Mouse (Mus musculus) heart, adult 2 months (tissue): ENCODE measurements around the gene Esp8. TPM values are rescaled to one million over a fixed set of nuclear protein-coding genes. Genes with fewer than 3 reads are reported as not detected.
"Not testable (repeated sequence)": the region's sequence is repeated elsewhere in the genome, so short reads cannot be mapped to it uniquely, and the experiment has no call there.

Source experiments
- DNase-seq, 2 experiments: peaks; one replicate each; pipeline ENCODE4 v3.0.0; 2021
- H3K27ac ChIP-seq: fragments of 200-600 bp; 2 replicates; pipeline ENCODE4 v1.8.1; 2022
- H3K27me3 ChIP-seq: fragments of 200-500 bp; 2 replicates; pipeline ENCODE4 v1.6.1; 2012; ENCODE audit warnings: mild to moderate bottlenecking, low read length, inconsistent platforms, mixed read lengths; ENCODE audit not compliant: control insufficient read depth, insufficient read depth
- H3K36me3 ChIP-seq: fragments of 200-500 bp; 2 replicates; pipeline ENCODE4 v1.6.1; 2012; ENCODE audit warnings: low read length, inconsistent platforms; ENCODE audit not compliant: control insufficient read depth, insufficient read depth
- H3K4me1 ChIP-seq: fragments of 200-500 bp; 2 replicates; pipeline ENCODE4 v1.6.1; 2011; ENCODE audit warnings: low read length; ENCODE audit not compliant: control insufficient read depth, insufficient read depth
- H3K4me3 ChIP-seq: fragments of 200-600 bp; 2 replicates; pipeline ENCODE4 v1.8.1; 2022
- H3K79me2 ChIP-seq: fragments of 200-500 bp; replicated peaks from 2 replicates; pipeline ENCODE4 v1.6.1; 2012; ENCODE audit warnings: mild to moderate bottlenecking, inconsistent platforms, low read length, moderate library complexity, mixed read lengths; ENCODE audit not compliant: control insufficient read depth, insufficient read depth
- H3K9ac ChIP-seq: fragments of 200-500 bp; 2 replicates; pipeline ENCODE4 v1.6.1; 2012; ENCODE audit warnings: low read depth, mild to moderate bottlenecking, control low read depth, inconsistent platforms, low read length, mixed read lengths
- CTCF ChIP-seq: fragments of 200-600 bp; IDR thresholded peaks from 2 replicates; pipeline ENCODE4 v1.8.1; 2022; ENCODE audit warnings: antibody characterized with exemption, mild to moderate bottlenecking, moderate library complexity
- EP300 ChIP-seq: fragments of 200-500 bp; IDR thresholded peaks from 2 replicates; pipeline ENCODE4 v1.6.1; 2011; ENCODE audit warnings: low read depth, low read length, control low read depth; ENCODE audit not compliant: insufficient read depth
- POLR2A ChIP-seq: fragments of 200-500 bp; IDR thresholded peaks from 2 replicates; pipeline ENCODE4 v1.6.1; 2011; ENCODE audit warnings: mild to moderate bottlenecking, low read depth, low read length, control low read depth; ENCODE audit not compliant: insufficient read depth
- WGBS: fragments of 180-500 bp; shearing (Covaris S2); methylation state at CpG from one replicate; pipeline ENCODE4 v1.1.7; 2018; 5-methylcytosine and 5-hydroxymethylcytosine counted together
- intact Hi-C: fragments of 180-260 bp; cut with DNase I; formaldehyde crosslinking; loops from one replicate; pipeline ENCODE4 v1.15.1; 2025
- long read RNA-seq: library from polyadenylated mRNA; stranded (forward); transcript quantifications from one replicate; pipeline ENCODE4 v2.0.0, GENCODE M21; 2021
- polyA plus RNA-seq: library from polyadenylated mRNA; depleted of rRNA; stranded (reverse); fragments of >200 nt; gene quantifications from 2 replicates; pipeline ENCODE4 v1.2.3, GENCODE M21; 2012; rRNA removed
- total RNA-seq, 2 experiments: library from RNA; stranded (reverse); gene quantifications; 2 replicates each; pipeline ENCODE4 v1.2.3; 2021

Gene Esp8
- not detected for total RNA-seq
- polyA plus RNA-seq, result not detected in 2 replicates
- long read RNA-seq, result 0 reads

- H3K79me2 ChIP-seq, result no peaks in the 10 kb centered on the region
- H3K27me3 ChIP-seq, result no peaks in the 10 kb centered on the region
- no peak within 1 kb of the TSS for H3K27ac ChIP-seq
- H3K36me3 ChIP-seq, result no peaks in the 10 kb centered on the region
- no peak within 1 kb of the TSS for H3K4me3 ChIP-seq
- no peaks in the 10 kb centered on the region for H3K4me1 ChIP-seq
- WGBS, result 55% methylated on average over 3 of the region's 3 CpGs
- intact Hi-C loops, result no loop called here
- H3K9ac ChIP-seq, result no peak within 1 kb of the TSS
- DNase-seq, result no peak
- TF ChIP-seq EP300, result no peak
- TF ChIP-seq CTCF, result no peak
- no peak for TF ChIP-seq POLR2A
These were observed at the start of gene Esp8 for GRCm38 (mm10) chr17:40519818-40520217. TSS of gene Esp8 (plus strand) at chr17:40520022.

DNA sequence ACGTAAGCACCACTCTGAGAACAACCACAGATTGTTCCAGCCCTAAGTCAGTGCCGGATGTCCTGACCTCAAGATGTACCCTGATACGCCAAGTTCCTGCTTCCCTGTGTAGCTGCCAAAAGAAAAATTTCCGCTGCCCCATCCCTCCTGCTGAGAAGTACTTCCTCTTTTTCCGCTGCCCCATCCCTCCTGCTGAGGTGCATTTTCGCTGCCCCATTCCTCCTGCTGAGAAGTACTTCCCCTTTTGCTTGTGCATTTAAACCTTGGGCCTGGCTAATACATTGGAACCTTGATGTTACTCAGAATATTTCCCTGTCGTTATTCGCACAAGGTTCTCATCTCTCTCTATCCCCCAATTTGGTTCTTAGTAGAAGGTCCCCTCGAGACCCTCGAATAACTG is 36.3 kb upstream of the Esp8 start:
- H3K27me3 ChIP-seq, DNase-seq, H3K4me3 ChIP-seq, H3K4me1 ChIP-seq, H3K9ac ChIP-seq, intact Hi-C loops, H3K36me3 ChIP-seq, H3K27ac ChIP-seq, H3K79me2 ChIP-seq: not testable (repeated sequence)
- WGBS, result 70% methylated on average over 10 of the region's 10 CpGs

GRCm38 (mm10) chr17:40495468-40496185 is 24.2 kb upstream of the Esp8 start:
- H3K36me3 ChIP-seq, H3K27ac ChIP-seq, DNase-seq, H3K9ac ChIP-seq, H3K4me3 ChIP-seq, H3K79me2 ChIP-seq, intact Hi-C loops, H3K4me1 ChIP-seq, H3K27me3 ChIP-seq: not testable (repeated sequence)
- 79% methylated on average over 4 of the region's 4 CpGs for WGBS

GRCm38 (mm10) chr17:40529813-40530212 is 10.0 kb downstream of the Esp8 start:
- Histone ChIP-seq H3K4me1 (no peaks in the 10 kb centered on the region), H3K27ac (no peak overlapping the region), H3K27me3 (no peaks in the 10 kb centered on the region), H3K36me3 (no peaks in the 10 kb centered on the region), H3K79me2 (no peaks in the 10 kb centered on the region), H3K9ac (no peak overlapping the region), H3K4me3 (no peak overlapping the region)
- TF ChIP-seq CTCF, result no peak
- no peak for TF ChIP-seq POLR2A
- TF ChIP-seq EP300, result no peak
- DNase-seq, result no peak
- intact Hi-C loops, result no loop called here
- WGBS, result 55% methylated on average over 3 of the region's 3 CpGs

- WGBS, result 52% methylated on average over 1 of the region's 1 CpGs
- TF ChIP-seq CTCF (no peak), EP300 (no peak)
- Histone ChIP-seq H3K79me2 (no peaks in the 10 kb centered on the region), H3K4me3 (no peak overlapping the region), H3K9ac (no peak overlapping the region), H3K4me1 (no peaks in the 10 kb centered on the region), H3K27me3 (no peaks in the 10 kb centered on the region), H3K36me3 (no peaks in the 10 kb centered on the region), H3K27ac (no peak overlapping the region)
- intact Hi-C loops, result no loop called here
- DNase-seq, result no peak
These were observed 11.3 kb downstream of the Esp8 start for GRCm38 (mm10) chr17:40531147-40531546.

DNA sequence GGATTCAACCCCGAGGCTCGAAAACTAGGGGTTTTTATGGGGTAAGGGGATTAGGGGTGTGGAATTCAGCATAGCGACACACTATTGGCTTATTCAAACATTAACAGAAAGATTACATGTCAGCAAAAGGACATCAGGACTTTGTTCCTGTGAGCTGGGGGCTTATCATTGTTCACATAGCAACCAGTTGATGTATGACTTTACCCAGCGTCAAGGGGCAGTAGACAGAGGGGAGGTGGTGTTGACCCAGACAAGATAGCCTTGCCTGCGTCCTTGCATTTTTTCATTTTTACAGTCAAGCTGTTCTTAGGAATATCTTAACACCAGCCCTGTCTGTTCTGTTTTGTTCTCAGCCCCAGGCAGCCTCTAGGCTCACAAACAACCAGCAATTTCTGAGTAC is 27.2 kb downstream of the Esp8 start:
- H3K9ac ChIP-seq, intact Hi-C loops, H3K27ac ChIP-seq, H3K36me3 ChIP-seq, H3K4me3 ChIP-seq, DNase-seq, H3K79me2 ChIP-seq, H3K4me1 ChIP-seq, H3K27me3 ChIP-seq: not testable (repeated sequence)
- WGBS, result 40% methylated on average over 5 of the region's 5 CpGs

- intact Hi-C loops, result no loop called here
- Histone ChIP-seq H3K4me1 (no peaks in the 10 kb centered on the region), H3K36me3 (no peaks in the 10 kb centered on the region), H3K9ac (no peak overlapping the region), H3K4me3 (no peak overlapping the region), H3K27me3 (no peaks in the 10 kb centered on the region), H3K27ac (no peak overlapping the region), H3K79me2 (no peaks in the 10 kb centered on the region)
- WGBS, result 74% methylated on average over 1 of the region's 1 CpGs
- DNase-seq, result no peak
- no peak for TF ChIP-seq POLR2A
- no peak for TF ChIP-seq EP300
These were observed 33.6 kb downstream of the Esp8 start for GRCm38 (mm10) chr17:40553470-40553869.
